Mouse (Mus musculus): ENCODE results near the gene Pagr1b. TPM values are rescaled to one million over a fixed set of nuclear protein-coding genes. Genes with fewer than 3 reads are reported as not detected.
A peak's percentile ranks its signal among the peaks of the same experiment; 100 is the strongest.

Gene Pagr1b
- total RNA-seq, 2 experiments from 2014 or later, result 1.7 TPM; not detected in 1

DNA sequence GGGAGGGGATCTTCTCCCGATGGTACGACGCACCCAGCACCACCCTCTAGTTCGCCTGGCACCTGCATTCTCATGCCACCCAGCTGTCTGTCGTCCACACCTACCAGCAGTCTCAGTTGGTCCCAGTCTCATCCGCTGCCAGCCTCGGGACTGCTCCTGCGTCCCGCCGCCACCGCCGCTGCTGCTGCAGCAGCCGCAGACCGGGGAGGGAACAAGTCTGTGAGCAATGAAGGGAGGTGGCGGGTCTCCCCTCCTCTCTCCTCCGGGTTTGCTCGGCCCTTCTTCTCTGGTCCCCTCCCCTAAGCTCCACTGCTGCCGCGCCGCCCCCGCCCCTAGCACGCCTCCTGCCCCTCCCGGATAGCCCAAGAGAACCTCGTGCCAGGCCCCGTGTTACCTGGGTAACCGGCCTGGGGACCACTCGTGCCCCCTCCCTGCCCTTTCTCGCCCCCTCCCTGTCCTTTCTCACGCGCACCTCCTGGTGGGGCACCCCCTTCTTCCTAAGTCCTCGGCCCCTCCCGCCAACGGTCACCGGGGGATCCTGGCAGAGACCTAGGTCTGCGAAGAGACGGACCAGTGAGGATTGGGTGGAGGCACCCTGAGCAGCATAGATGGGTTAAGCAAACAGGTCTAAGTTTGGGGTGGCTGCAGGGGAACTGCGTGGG lies 4.7 kb upstream of the Pagr1b start, which contains the start of the genes Gm42742 and Prrt2:
Gene Gm42742, minus strand, starts transcription at position 197 of the 662 bp plus-strand sequence.
Gene Prrt2, minus strand, starts transcription at position 311 of the 662 bp plus-strand sequence.
- intact Hi-C loops (cut with DNase I), result no loop called here
- DNase-seq (ENCODE audit: low spot score), result peak; percentile 36

DNA sequence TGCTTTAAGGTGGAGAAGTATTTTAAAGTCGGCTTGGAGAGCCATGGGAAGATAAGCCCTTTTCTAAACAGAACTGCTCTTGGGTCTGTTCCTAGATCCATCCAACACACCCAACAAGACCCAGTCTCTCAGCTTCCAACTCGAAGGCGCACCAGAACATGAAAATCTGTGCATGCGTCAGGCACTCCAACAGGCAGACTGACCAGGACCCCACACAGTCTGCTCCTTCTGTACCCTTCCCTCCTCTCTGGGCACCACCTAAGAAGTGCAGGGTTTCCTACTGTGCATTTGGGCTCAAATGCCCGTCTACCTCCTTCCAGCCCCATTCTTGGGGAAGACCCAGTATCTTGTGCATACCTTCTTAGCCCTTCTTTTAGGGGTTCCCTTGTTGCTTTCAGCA lies 4.2 kb upstream of the Pagr1b start:
- intact Hi-C loops (cut with DNase I), result no loop called here
- no peak for DNase-seq (ENCODE audit: low spot score)

DNA sequence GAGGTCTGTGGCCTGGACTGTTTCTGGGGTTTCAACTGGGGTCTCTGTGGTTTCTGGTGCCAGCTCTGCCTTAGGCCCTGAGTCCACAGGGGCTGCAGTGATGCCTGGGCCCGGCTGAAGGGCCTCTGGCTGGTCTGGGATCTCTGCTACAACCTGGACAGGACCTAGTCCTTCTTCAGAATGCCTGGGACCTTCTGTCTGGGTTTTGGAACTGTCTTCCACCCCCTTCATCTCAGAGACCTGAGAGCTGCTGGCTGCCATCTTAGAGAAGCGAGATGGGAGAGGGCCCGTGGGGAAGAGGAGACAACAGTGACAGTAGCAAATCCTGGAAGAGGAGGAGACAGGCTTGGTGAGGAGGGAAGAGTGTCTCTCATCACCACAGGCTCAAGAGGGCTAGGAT lies 3.7 kb upstream of the Pagr1b start:
- intact Hi-C loops (cut with DNase I), result no loop called here

DNA sequence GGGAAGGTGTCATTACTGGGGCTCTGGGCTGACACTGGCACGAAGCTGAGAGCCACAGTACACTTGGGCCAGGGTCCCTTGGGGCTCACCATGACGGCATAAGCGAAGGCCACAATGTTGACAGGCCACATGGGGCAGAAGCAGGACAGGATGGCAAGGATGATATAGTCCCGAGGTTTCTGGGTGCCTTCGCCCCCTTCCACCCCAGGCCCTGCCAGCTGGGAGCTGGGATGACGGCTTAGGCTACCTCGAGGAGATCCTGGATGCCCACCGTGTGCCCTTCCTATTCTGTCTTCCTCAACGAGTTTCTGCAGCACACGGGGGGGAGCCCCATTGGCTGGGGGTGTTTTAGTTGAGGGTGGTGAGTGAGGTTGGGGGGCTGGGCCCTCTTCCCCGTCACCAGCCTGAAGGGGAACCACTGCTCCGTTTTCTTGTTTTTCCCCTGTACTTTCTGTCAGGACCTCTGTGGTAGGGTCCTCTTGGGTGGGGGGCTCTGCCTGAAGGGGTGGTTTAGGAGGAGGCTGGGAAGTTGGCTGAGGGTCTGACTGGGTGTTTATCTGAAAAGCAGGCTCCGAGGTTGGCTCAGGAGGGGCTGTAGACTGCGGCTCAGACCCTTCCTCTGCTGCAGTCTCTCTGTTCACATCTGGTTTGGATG lies 3.1 kb upstream of the Pagr1b start:
- intact Hi-C loops (cut with DNase I), result no loop called here
- DNase-seq (ENCODE audit: low spot score), result no peak

More for the DNA sequence above, 3.7 kb upstream of the Pagr1b start:
- no peak for DNase-seq (ENCODE audit: low spot score)

DNA sequence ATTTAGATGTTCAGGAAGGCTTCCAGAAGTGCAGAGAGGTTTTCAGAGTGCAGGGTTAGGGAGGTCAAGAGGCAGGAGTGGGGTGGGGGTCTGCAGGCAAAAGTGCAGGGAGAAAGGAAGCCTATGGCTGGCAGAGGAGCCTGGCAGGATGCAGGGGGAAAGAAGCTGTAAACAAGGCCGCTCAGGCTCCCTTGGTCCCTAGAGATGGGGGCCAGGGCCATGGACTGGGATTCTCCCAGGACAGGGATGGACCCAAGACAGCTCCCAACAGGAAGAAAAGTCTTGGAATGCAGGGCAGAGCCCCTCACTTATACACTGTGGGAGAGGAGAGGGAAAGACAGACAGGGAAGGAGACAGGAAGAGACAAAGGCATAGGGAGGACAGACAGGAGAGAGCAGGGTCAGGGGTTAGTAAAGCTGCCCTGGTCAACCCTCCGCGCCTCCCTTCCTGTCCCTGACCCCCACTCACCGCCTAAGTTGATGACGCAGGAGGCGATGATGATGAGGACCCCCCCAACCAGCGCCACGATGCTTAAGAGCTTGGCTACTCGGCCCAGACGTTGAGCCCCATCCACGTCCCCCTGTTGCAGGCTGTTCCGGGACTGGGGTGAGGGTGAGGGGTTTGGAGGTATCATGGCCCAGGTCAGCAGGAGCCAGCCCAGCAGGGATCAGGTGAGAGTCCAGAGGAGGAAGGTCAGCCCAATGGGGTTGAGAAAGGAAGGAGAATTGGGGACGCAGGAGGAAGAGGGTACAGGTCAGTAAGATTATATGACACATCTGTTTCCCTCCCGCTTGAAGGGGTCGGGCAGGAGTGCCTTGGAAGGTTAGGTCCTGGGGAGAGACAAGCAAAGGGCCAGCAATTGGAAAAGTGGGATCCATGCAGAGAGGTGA lies 2.4 kb upstream of the Pagr1b start:
- intact Hi-C loops (cut with DNase I), result no loop called here
- no peak for DNase-seq (ENCODE audit: low spot score)

DNA sequence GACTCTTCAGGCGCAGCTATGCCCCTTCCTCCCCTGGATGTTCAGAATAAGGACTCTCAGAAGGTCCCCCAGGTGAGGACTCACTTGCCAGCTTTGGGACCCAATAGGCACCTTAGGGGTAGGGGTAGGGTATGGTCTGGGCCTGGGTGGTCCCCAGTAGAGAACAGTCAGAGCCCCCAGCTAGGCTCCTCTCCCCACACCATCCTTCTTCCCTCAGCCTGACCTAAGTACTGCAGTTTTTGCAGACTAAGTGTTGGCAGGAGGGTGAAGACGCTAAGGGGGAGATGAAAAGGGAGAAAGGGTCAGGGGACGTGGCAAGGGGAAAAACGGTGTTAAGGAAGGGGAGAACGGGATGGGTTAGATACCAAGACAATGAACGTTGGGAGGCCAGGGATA lies 1.7 kb upstream of the Pagr1b start:
- DNase-seq (ENCODE audit: low spot score), result no peak
- intact Hi-C loops (cut with DNase I), result no loop called here

DNA sequence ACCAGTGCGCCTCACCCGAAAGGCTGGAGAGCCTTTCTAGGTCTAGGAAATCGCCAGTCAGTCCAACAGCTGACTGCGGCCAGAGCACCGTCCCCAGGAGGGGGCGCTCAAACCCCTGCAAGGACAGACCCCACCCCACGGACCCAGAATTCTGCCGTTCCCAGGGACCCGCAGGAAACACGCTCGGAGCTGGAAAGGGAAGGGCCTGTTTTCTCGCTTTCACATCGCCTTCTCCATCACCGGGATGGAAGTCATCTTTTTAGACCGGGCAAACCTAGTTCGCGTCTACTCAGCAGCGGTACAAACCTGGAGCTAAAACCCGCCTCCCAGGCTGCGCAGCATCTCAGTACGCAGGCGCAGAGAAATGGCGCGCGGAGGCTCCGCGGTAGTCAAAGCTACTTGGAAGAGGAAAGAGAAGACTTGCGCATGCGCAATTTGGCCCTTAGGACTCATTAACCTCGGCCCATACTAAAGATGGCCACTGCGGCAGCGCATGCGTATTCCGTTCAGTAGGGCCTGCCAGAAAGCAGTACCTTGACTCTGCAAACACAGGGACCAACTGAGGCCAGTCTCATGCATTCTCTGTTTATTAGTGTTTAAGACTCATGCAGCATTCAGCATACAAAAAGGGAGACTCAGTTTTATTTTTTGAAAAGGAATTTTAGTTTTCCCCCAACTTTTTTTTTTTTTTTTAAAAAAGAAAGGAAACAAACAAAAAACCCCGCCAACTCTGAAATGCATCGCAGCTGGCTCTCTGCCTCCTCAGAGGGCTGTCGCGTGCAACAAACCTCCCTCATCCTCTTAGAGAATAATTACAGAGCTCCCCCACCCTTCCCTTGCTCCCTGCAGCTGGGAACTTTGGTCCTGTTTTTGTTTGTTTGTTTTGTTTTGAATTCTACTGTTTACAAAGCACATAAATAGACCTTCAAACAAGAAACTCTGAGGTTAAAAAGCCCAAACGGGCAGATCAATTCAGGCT lies 976 bp upstream of the Pagr1b start, which contains the start of gene Pagr1a:
Gene Pagr1a, minus strand, starts transcription at position 382 of the 979 bp plus-strand sequence.
- peak; percentile 94 for DNase-seq (ENCODE audit: low spot score)
- intact Hi-C loops (cut with DNase I), result no loop called here

DNA sequence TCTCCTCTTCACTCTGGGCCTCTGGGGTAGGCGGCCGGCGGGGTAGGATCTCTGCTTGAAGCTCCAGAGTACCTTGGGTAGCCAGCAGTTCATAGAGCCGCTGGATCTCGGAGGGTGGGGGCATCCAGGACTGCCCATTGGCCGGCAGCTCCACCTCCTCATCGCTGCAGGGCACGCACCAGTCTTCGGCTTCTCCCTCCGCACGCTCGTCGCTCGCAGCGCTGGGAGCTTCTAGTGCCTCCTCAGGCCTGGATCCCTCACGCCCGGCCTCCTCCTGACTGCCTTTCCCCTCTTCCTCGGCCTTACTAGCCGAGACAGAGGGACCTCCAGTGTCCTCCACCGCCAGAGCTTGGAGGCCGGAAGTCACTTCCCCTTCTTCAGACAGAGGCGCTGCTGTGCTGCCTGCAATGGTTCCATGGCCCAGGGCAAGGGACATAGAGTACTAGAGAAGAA lies 228 bp upstream of the Pagr1b start:
- intact Hi-C loops (cut with DNase I), result no loop called here
- no peak for DNase-seq (ENCODE audit: low spot score)

DNA sequence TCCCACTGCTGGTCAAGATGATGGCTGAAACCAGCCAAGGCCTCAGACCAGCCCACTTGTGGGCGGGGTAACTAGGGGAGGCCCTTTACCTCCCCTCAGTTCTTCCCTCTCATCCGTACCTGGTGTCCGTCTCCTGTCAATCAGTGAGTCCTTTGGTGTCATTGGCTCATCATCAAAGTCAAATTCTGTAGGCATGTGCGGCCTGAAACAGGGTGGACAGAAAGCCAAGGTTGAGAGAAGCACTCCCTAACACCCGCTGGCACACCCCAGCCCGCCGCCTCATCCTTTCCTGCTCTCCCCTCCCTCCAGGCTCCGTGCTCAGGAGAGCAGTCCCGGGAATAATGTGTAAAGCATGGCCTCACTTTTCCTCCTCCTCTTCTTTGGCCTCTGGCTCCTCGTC lies 203 bp downstream of the Pagr1b start:
- no peak for DNase-seq (ENCODE audit: low spot score)
- intact Hi-C loops (cut with DNase I), result no loop called here

DNA sequence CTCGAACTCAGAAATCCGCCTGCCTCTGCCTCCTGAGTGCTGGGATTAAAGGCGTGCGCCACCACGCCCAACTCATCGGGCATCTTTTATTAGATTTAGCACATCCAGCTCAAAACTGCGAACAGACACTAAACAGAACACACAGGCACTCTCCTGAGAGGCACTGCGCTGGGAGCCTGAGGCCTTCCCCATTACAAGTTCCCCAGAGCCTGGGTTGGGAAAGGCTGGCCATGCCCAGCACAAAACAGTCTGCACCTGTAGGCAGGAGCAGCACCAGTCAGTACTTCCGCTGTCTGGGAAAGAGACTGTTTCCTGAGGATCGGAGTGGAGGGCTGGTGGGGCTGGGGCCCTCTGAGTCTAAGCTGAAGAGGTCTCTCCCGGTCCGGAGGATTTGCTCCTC lies 1.3 kb downstream of the Pagr1b start:
- no peak for DNase-seq (ENCODE audit: low spot score)
- intact Hi-C loops (cut with DNase I), result loop anchor here (2.0 kb wide), 1 partner anchor 38 kb away; the partner anchor contains the start of gene Cdiptos

DNA sequence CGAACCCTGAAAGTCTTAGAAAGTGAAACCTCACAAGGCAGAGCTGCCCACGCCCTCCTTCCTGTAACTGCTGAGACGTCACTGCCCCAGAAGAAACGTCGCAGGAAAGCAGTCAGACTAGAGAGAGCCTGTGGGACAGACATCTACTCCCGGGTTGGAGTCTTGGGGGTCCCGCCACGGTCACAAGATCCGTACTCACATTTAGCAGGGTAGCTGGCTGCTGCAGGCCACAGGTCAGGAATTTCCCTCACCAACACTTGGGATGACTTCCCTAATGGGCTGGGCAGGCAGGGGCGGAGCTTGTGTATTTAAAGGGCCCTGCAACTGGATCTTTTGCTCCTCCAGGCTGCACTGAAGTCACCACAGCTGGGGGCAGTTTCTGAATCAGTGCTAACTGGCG lies 2.0 kb downstream of the Pagr1b start, which contains the start of gene Mvp:
Gene Mvp, minus strand, starts transcription at position 302 of the 400 bp plus-strand sequence.
- intact Hi-C loops (cut with DNase I), result loop anchor here (2.0 kb wide), 1 partner anchor 38 kb away; the partner anchor contains the start of gene Cdiptos
- DNase-seq (ENCODE audit: low spot score), result peak; percentile 60

DNA sequence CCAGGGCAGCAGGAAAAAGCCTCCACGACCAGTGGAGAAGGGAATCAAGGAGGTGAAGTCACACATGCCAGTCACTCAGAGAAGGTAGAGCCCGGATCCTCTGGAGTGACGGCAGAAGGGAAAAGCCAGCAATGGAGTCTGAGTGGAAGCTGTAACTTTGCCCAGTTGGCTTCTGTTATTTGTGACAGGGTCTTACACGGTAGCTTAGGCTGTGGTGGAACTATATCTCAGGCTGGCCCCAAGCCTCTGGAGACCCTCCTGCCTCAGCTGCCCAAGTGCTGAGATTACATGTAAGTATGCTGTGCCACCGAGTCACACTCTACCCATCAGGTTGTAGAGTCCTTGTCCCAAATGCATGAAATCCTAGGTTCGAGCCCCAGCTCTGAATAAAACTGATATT lies 2.9 kb downstream of the Pagr1b start:
- DNase-seq (ENCODE audit: low spot score), result no peak
- intact Hi-C loops (cut with DNase I), result no loop called here

DNA sequence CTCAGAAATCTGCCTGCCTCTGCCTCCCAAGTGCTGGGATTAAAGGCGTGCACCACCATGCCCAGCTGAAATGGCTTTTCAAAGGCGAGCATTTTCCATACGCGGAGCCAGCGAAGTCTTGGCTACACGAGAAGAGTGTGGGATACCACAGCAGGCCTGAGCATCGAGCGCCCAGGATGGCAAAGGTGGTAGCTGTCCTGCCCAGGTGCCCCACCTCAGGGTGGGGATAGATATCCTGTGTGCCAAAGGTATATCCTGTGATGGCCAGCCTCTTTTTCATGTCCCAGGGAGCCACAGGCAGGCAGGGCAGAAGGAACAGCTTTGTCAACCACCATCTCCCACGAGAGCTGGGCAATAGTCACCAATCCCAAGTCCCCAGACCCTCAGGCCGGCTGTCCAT lies 3.4 kb downstream of the Pagr1b start:
- intact Hi-C loops (cut with DNase I), result no loop called here
- DNase-seq (ENCODE audit: low spot score), result no peak

DNA sequence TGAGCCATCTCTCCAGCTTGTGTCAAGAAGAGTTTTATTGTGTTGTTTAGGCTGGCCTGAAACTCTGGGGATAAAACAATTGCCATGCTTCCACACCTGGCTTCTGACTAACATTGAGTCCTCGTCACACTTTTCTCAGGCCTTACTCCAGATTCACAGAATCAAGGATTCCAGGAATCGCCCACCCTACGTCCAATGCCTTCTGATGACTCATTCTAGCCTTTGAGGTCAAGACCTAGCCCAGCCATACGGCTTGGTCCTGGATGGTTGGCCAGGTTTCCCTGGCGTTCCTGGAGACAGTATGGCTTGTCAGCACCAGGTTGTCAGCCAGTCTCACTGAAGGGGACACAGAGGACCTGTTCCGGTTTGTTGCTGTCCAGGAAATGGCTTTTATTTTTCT lies 3.9 kb downstream of the Pagr1b start:
- intact Hi-C loops (cut with DNase I), result no loop called here
- no peak for DNase-seq (ENCODE audit: low spot score)

DNA sequence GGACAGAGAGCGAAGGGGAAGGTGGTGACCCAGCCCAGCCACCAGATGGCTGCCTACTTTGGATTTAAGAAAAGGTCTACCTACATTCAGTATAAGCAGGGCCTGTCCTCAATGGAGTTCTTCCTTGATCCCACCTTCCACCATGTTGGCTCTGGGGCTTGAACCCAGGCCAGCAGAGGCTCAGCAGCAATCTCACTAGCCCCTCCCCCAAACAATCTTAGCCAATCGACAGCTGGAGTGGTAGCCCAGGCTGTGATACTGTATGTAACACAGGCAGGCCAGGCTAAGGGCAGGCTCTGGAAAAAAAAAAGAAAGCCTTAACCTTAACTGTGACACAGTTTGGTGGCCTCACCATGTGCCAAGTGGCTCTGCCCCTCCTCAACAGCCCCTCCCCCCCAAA lies 4.6 kb downstream of the Pagr1b start:
- intact Hi-C loops (cut with DNase I), result no loop called here
- no peak for DNase-seq (ENCODE audit: low spot score)

DNA sequence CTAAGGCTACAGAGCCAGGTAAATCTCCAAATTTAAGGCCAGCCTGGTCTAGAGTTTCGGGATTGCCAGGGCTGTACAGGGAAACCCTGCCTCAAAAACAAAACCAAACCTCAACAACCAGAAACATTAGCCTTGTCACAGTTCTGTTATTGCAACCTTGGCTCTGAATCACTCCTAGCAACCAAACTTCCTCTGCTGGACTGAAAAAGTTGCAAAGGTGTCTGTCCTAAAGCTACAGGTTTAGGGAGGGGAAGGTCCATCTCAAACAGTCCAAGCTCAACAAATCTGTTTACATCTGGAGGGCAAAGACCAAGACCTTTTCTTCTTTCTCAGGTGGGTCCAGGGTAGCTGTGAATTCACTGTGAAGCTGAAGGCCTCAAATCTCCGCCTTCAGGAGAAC lies 5.2 kb downstream of the Pagr1b start:
- no peak for DNase-seq (ENCODE audit: low spot score)
- intact Hi-C loops (cut with DNase I), result no loop called here

DNA sequence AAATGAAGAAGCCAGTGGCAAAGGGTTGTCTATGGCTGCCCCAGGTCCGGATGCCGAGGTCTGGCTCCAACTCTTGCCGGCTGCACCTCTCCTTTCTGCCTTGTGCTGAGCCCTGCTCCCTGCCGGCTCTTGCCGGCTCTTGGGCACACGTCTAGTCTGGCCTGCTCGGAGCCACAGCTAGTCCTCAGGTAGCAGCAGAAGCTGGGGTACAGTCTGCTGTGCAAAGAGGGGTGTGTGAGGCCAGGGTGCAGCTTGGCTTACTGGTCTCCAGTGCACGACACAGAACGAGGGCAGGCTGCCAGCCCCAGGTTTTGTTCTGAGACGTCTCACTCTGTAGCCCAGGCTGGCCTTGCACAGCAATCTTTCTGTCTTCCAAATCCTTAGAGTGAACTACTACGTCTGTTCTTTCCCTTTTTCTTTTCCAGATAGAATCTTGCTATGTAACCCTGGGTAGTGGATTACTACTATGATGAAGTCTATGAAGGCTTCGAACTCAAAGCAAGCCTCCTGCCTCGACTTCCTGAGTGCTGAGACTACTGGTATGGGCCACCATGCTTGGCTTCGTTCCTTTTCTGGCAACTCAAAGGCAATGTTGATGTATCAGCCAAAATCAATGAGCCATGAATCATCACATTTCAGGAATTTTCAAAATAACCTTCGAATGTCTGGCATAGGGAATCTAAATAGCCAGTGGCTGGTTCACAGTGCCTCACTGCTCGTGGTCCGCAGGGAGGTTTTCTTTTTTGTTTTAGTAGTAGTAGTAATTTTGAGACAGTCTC lies 6.8 kb downstream of the Pagr1b start:
- intact Hi-C loops (cut with DNase I), result loop anchor here (5.0 kb wide), 1 partner anchor 93 kb away; no protein-coding TSS in a partner anchor
- DNase-seq (ENCODE audit: low spot score), result no peak
